Mouse (Mus musculus) layer of hippocampus, adult 11-12 months (tissue): Measurements from ENCODE around the gene Nmur1.
A peak's percentile ranks its signal among the peaks of the same experiment; 100 is the strongest.
"Not testable (repeated sequence)": the region's sequence is repeated elsewhere in the genome, so short reads cannot be mapped to it uniquely, and the experiment has no call there.

ENCODE experiments used
- DNase-seq: peaks from one replicate; pipeline ENCODE4 v3.0.0; 2022; ENCODE audit warnings: low spot score

Gene Nmur1

DNA sequence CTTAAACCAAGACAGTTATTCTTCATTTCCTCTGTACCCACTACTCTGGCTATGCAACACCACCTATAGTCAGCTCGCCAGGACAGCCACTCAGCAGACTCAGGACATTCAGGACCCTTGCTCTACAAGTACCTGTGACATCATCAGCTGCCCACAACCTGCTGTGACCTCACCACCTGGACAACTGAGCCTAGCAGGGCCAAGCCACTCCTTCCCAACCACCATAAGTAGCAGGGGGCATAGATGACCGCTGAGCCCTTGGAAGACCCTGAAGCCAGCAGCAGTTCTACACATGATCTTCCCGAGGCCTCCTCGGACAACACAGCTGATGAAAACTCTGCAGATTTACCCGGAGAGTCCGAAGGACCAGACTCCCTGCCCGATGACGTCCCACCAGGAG, at the start of gene Nmur1, which contains the start of gene Tex44:
Gene Nmur1, minus strand, starts transcription at position 101 of the 400 bp plus-strand sequence.
Gene Tex44, plus strand, starts transcription at position 202 of the 400 bp plus-strand sequence.
- DNase-seq: no peak

DNA sequence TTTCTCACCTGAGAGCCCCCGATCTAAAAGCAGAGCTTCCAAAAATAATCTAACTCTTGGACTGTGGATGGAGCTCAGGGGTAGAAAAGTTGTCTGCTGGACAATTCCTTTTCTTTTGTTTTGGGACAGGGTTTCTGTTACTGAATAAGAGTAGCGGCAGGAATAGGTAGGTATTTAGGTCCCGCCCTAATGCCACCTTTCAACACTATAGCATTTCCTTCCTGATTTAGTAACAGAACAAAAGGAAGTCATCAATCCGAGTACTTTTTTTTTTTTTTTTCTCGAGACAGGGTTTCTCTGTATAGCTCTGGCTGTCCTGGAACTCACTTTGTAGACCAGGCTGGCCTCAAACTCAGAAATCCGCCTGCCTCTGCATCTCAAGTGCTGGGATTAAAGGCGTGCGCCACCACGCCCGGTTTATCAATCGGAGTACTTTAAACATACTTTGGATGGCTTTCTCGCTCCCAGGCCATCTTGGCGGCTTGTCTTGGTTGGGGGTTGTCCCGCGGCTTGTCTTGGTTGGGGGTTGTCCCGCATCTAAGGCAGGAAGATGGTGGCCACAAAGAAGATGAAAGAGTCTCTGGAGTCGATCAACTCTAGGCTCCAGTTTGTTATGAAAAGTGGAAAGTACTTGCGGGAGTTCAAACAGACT, 47.2 kb upstream of the Nmur1 start:
- DNase-seq: no peak

- DNase-seq: no peak
Observed at GRCm38 (mm10) chr1:86472197-86472952, 46.3 kb upstream of the Nmur1 start.

DNA sequence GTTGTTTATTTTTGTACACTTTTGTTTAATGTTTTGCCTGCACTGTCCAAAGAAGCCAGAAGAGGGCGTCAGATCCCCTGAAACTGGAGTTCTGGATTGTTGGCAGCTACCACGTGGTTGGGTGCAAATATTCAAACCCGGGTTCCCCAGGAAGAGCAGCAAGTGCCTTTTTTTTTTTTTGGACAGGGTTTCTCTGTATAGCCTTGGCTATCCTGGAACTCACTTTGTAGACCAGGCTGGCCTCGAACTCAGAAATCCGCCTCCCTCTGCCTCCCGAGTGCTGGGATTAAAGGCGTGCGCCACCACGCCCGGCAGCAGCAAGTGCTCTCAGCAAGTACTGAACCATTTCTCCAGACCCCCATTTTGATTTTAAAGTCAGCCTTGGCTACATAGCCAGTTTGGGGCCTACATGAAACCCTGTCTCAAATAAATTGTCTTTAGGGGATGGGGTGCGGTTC, 45.5 kb upstream of the Nmur1 start:
- not testable (repeated sequence) for DNase-seq

DNA sequence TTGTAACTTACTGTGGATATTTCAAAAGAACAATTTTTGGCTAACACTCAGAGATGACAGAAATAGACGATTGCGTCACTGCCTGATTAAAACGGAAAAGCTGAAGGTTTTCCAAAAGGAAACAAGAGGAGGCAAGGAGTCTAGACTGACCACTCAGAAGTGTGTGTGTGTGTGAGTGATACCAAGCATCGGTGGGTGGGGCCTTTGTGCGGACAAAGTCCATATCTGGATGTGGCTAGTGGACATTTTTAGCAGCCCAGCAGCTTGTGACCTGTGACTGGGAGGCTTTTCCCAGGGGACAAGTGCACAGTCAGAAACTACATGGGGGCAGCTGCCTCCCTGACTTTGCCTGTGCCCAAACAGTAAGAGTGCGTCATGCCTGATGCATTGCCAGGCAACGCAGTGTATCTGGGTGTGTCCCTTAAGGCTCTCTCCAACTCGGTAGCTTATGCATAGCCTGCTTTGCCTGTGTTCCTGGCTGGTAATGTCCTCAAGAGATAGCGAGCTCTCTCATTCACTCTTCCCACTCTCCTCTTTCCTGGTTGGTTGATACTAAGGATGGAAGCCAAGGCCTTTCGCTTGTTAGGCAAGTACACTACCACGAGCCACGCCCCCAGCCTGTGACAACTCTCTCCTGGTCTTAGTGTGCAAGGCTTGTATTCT, 44.6 kb upstream of the Nmur1 start:
- DNase-seq: peak; percentile 67

DNA sequence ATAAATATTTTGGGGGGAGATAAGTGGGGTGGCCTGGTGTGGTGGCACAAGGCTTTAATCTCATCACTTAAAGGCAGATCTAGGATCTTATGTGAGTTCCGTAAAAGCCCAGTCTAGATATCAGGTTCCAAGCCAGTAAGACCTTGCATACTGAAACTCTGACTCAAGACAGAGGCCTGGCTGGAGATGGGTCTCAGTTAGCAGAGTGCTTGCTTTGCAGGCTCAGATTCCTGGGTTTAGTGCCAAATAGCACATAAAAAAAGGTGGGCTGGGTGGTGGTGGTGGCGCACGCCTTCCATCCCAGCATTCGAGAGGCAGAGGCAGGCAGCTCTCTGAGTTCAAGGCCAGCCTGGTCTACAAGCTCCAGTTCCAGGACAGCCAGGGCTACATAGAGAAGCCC, 43.8 kb upstream of the Nmur1 start:
- no peak for DNase-seq

GRCm38 (mm10) chr1:86467416-86467815, 41.4 kb upstream of the Nmur1 start:
- no peak for DNase-seq

- no peak for DNase-seq
Observed at GRCm38 (mm10) chr1:86464875-86465224, 38.8 kb upstream of the Nmur1 start.

DNA sequence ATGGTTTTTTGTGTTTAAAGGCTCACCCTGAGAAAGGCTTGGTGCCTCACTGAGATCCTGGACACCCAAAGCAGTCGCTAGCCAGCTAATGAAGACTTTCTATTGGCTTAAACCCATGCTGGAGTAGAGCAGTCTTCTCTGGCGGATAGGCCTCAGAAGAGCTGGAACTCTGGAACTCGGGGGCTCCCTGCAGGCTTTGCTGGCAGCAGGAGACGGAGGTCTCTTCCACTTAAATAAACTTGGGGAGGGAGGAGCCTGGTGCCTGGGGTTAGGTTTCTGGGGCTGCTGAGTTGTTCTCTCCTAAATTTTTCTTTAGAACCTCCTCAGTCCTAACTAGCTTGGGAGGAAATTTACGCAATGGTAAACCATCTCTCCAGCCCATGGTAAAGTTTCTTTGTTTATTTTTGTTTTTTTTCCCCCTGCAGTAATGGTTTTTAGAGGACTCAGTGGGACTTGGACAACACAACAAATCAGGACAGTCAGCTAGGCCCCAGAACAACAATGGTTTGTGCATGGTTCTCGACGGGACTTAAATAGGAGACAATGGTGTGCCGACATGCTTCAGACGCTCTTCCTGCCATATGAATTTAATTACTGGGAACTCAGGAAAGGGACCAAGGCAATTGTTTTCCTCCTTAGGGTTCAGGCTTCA, 38.3 kb upstream of the Nmur1 start:
- DNase-seq: no peak

DNA sequence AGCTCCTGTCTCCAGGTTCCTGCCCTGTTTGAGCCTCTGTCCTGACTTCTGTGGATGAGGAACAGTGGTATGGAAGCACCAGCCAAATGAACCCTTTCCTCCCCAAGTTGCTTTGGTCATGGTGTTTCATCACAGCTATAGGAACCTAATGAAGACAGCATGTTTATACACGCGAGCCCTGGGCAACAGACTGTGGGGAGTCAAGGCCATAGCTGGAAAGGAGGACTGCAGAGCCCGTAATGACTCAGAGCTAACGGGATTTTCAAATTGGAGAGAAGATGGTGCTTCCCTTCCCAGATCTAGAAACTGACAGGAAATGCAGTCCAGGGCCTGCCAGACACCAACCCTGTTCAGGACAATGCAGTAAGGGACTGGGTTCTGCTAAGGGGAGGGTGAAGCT, 33.3 kb upstream of the Nmur1 start:
- no peak for DNase-seq

- no peak for DNase-seq
Observed at GRCm38 (mm10) chr1:86456892-86457581, 31.0 kb upstream of the Nmur1 start.

DNA sequence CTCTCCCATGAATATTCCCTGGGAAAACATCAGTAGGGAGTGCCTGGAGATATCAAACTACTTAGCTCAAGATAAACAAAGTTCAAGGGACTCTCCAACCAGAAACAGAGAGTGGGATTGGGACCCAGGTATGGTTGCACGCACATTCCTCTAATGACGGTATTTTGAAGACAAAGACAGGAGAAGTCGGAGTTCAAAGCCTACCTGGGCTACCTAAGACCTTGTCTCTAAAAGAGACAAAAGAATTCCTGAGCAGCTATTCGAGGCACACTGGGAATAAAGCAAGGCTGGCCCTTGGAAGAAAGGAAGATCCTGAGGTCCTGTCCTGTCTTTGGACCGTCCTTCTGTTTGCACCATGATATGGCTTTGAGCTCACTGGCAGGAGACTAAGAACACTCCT, 26.7 kb upstream of the Nmur1 start:
- DNase-seq: no peak

DNA sequence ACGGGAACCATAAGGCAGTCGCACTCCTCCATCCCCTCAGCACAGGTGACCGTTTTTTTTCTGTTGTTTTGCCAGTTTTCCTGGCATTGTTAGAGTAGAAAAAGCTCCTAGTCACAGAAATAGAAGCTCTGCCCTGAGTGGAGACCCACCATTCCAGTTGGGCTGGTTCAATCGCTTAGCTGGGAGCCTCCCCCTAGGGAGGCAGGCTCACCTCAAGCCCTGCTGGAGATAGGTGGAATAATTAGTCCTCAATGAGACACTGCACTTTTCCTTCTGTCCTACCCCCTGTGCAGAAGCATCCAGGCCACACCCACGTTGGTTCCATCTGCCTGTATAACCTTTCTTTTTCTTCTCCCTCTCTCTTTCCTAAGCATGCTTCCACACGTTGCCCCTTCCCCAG, 23.9 kb upstream of the Nmur1 start:
- no peak for DNase-seq

GRCm38 (mm10) chr1:86448272-86448671, 22.2 kb upstream of the Nmur1 start:
- DNase-seq: no peak

- DNase-seq: no peak
Observed at GRCm38 (mm10) chr1:86447596-86448171, 21.7 kb upstream of the Nmur1 start.

- no peak for DNase-seq
Observed at GRCm38 (mm10) chr1:86443386-86444172, 17.6 kb upstream of the Nmur1 start.

DNA sequence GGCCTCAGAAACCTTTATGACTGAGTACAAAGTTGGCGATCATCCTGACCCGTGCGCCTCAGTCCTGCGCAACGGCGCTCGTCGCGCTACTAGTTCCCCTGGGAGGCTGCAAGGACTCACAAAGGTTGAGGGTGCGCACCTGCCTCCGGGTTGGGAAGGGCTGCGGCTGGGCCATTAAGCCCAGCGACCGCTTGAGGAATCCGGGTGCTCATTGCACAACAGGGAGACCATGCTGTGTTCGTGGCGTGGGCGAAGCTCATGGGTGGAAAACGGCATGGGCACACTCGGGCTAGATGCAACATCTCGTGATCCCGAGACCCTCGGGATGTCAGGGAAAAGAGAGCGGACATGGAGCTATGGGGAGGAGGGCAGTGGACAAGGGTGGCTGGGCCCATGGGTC, 16.8 kb upstream of the Nmur1 start:
- no peak for DNase-seq

DNA sequence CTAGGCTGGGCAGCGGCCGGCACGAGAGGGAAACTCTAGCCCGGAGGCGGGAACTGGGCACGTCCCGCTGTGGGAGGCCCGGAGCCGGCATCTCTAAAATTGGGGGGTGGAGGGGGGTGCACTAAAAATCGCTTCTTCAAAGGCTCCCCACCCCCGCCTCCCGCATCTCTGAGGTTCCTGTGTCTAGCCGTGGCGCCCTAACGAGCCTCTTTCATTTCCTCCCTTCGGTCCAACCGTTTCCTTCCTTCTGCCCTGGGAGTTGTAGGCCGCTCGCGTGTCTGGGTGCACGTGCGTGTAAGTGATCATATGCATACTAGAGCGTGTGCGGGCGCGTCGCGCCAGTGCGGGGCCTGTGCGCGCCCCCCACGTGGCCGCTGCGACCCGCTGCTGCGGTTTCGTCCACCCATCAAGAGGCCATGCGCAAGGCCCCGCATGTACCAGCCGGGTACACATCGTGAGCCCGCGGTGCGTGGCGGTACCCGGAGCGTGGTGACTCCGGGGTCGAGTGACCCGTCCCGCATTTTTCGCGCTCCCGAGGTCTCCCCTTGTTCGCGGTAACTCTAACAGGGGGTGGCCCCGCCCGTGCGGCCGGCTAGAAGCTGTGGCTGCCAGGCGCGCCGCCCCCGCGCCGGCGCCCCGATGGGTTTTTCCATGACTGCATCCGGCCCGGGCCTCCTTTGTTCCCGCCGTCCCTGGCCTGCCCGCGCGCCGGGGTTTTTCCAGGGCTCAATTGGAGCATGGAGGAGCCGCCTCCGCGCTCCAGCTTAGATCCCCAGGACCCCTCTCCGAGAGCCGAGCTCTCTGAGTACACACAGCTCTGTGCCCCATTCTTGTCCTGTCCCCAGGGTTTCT, 16.2 kb upstream of the Nmur1 start:
- DNase-seq: peak; percentile 90

DNA sequence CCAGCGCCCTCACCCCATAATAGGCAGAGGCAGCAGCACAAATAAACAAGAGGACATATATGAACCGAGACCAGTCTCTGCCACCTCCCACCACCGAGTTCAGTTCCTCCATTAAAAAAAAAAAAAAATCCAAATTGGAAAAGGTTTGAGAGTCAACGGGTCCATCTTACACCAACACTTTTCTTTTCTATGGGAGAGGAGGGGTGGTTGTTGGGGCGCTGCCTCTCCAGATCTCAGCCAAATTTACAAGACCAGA, 15.6 kb upstream of the Nmur1 start:
- DNase-seq: no peak
